Mouse (Mus musculus): ENCODE measurements around the gene Galnt16. TPM values are rescaled to one million over a fixed set of nuclear protein-coding genes. Genes with fewer than 3 reads are reported as not detected.
A peak's percentile ranks its signal among the peaks of the same experiment; 100 is the strongest.

Gene Galnt16
- polyA plus RNA-seq, 1 experiment from 2014 or later: 6.1 TPM

DNA sequence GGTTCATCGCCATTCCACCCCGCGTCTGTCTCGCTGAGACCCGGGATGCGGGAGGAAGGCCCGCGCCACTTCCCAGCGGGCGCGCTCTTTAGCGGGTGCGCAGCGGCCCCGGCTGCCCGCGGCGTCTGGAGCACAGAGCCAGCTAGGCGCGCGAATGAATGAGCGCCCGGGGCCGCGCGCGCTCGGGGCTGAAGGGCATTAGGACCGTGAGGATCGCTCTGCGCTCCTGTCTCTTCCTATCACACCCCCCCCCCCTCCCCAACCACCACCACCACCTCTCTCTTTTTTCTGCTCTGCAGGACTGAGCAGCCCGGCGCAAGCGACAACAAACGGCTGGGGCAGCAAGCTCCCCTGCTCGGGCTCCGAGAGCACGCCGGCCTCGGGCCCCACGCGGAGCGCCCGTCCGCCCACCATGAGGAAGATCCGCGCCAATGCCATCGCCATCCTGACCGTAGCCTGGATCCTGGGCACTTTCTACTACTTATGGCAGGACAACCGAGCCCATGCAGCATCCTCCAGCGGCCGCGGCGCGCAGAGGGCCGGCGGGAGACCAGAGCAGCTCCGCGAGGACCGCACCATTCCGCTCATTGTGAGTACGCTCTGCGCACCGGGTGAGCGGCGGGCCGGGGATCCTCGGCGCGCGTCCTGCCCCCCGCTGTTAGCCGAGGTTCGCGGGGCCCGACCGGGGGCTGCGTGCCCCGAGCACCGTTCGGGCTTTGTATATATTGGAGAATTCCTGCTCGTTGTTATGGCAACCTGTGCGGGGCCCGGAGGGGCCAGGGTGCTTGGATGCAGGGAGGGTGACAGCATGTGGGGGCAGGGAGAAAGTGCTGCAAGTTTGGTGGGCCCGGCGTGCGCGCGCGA, 912 bp downstream of the Galnt16 start:
- under 1% methylated on average over 87 of the region's 90 CpGs for WGBS
- peak; percentile 71 for DNase-seq (ENCODE audit: low spot score)
- Histone ChIP-seq H3K27ac (peak overlapping the region; percentile 75), H3K9me3 (replicated peaks) (no peaks in the 10 kb centered on the region), H3K4me1 (peaks cover 36% of the 10 kb centered on the region), H3K36me3 (no peaks in the 10 kb centered on the region), H3K27me3 (ENCODE audit: low read depth, poor library complexity, severe bottlenecking) (peaks cover 87% of the 10 kb centered on the region), H3K4me3 (peak overlapping the region; percentile 79)

GRCm38 (mm10) chr12:80519621-80520332, 1.7 kb downstream of the Galnt16 start:
- peaks cover 80% of the 10 kb centered on the region for H3K27me3 ChIP-seq (ENCODE audit: low read depth, poor library complexity, severe bottlenecking)
- H3K4me1 ChIP-seq: peaks cover 43% of the 10 kb centered on the region
- H3K36me3 ChIP-seq: no peaks in the 10 kb centered on the region
- DNase-seq (ENCODE audit: low spot score): peak; percentile 71
- peak overlapping the region; percentile 75 for H3K27ac ChIP-seq
- H3K9me3 ChIP-seq (replicated peaks): no peaks in the 10 kb centered on the region
- 1% methylated on average over 43 of the region's 43 CpGs for WGBS
- peak overlapping the region; percentile 79 for H3K4me3 ChIP-seq

DNA sequence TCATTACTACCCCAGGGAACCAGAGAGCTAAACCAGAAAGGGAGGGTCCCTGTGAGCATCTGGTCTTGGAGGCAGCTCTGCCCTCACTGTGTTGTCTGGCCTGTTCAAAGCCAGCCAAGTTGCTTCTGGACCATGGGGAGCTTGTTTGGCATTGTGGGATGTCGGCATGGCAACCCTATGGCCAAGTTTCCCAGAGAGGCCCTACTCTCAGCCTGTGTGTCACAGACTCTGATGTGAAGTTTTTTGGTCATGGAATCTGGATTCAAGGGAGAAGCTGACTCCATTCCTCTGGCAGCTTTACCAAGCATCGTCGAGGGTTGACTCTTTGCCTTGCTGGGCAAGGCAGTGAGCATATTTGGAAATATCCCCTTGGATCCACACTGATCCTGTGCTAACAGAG, 3.9 kb downstream of the Galnt16 start:
- DNase-seq (ENCODE audit: low spot score): no peak
- Histone ChIP-seq H3K27me3 (ENCODE audit: low read depth, poor library complexity, severe bottlenecking) (peaks cover 58% of the 10 kb centered on the region), H3K36me3 (no peaks in the 10 kb centered on the region), H3K4me3 (no peak overlapping the region), H3K9me3 (replicated peaks) (no peaks in the 10 kb centered on the region), H3K4me1 (peaks cover 53% of the 10 kb centered on the region), H3K27ac (no peak overlapping the region)
- WGBS: 75% methylated on average over 3 of the region's 3 CpGs

- Histone ChIP-seq H3K4me1 (peaks cover 42% of the 10 kb centered on the region), H3K27ac (no peak overlapping the region), H3K27me3 (ENCODE audit: low read depth, poor library complexity, severe bottlenecking) (peaks cover 34% of the 10 kb centered on the region), H3K9me3 (replicated peaks) (no peaks in the 10 kb centered on the region), H3K36me3 (no peaks in the 10 kb centered on the region), H3K4me3 (no peak overlapping the region)
- WGBS: 24% methylated on average over 12 of the region's 12 CpGs
- peak; percentile 58 for DNase-seq (ENCODE audit: low spot score)
These were observed 6.3 kb downstream of the Galnt16 start for GRCm38 (mm10) chr12:80524276-80524921.

DNA sequence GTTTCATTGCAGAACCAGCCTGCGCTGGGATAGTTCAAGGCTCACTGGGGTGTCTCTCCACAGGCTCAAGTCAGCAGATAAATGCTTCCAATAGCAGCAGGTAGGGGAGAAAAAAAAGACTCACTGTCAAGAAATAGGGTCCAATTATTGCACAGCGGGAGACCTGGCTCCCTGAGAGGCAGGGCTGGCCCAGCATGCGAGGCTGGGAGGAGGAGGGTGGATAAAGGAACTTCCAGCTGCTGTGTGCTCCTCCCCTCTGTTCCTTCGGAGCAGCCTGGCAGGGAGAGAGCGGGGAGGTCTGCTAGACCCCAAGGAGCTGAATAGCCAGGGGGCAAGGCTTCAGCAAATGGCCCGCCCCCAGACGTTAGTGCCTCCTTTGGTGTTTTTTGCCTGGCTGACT, 7.4 kb downstream of the Galnt16 start:
- H3K9me3 ChIP-seq (replicated peaks): no peaks in the 10 kb centered on the region
- no peaks in the 10 kb centered on the region for H3K36me3 ChIP-seq
- peaks cover 23% of the 10 kb centered on the region for H3K27me3 ChIP-seq (ENCODE audit: low read depth, poor library complexity, severe bottlenecking)
- peaks cover 33% of the 10 kb centered on the region for H3K4me1 ChIP-seq
- H3K27ac ChIP-seq: 0 out of 2 replicates have a peak overlapping the region, but pooled peaks have one; percentile 2
- no peak for DNase-seq (ENCODE audit: low spot score)
- 12% methylated on average over 7 of the region's 7 CpGs for WGBS
- no peak overlapping the region for H3K4me3 ChIP-seq

- no peak for DNase-seq (ENCODE audit: low spot score)
- no peak overlapping the region; the same call in 1 of the 2 replicates for H3K27ac ChIP-seq
- no peaks in the 10 kb centered on the region for H3K36me3 ChIP-seq
- peaks cover 33% of the 10 kb centered on the region for H3K4me1 ChIP-seq
- H3K4me3 ChIP-seq: no peak overlapping the region
- 71% methylated on average over 2 of the region's 2 CpGs for WGBS
- H3K27me3 ChIP-seq (ENCODE audit: low read depth, poor library complexity, severe bottlenecking): peaks cover 13% of the 10 kb centered on the region
- no peaks in the 10 kb centered on the region for H3K9me3 ChIP-seq (replicated peaks)
These were observed 8.4 kb downstream of the Galnt16 start for GRCm38 (mm10) chr12:80526511-80526910.

DNA sequence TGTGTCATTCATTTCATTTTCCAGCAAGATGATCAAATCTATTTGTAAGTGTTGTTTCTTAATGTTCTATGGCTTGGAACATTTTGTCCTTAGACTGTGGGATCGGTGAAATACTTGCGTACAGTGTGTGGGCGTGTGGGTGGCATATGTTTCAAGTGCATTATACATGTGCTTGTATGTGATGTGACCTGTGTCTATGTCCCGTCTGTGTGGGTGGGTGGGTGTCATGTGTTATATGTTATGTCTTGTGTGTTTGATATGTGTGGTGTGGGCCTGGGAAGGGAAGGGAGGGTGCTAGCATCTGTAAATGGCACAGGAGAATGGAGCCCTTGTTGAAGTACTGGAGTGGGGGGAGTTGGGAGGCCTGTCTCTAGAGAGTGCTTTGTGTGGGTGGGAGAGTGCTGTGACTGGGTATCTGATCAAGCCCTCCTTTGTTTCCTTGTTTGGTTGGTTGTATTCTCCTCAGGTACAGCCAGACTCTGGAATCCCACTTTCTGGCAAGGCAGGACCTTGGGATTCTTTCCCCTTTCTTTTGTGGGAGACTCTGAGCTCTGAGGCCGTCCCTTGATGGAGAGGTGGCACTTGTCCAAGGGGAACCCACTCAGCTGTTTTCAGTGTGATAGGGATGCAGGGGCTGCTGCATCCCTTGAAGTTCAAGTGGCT, 9.8 kb downstream of the Galnt16 start:
- H3K36me3 ChIP-seq: no peaks in the 10 kb centered on the region
- WGBS: 86% methylated on average over 5 of the region's 5 CpGs
- H3K27me3 ChIP-seq (ENCODE audit: low read depth, poor library complexity, severe bottlenecking): 0 out of 2 replicates have a peak, but pooled peaks cover 5% of the 10 kb centered on the region
- H3K4me1 ChIP-seq: peaks cover 27% of the 10 kb centered on the region
- H3K4me3 ChIP-seq: no peak overlapping the region
- no peaks in the 10 kb centered on the region for H3K9me3 ChIP-seq (replicated peaks)
- DNase-seq (ENCODE audit: low spot score): no peak
- no peak overlapping the region for H3K27ac ChIP-seq

DNA sequence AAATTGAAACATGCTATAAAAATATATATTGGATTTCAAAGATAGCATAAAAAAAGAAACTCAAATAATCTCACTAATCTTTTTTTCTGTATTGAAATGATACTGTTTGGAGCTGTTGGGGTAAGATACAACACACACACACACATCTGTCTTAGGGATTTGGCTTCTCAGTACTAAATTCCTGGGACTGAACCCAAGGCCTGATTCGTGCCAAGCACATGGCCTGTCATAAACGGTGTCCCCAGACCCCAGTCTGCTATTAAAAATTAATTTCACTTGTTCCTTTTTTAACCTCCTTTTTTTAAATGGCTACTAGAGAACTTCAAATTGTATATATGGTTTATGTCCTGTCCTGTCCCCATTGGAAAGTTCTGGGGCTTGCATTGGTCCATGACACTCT, 12.0 kb downstream of the Galnt16 start:
- DNase-seq (ENCODE audit: low spot score): no peak
- no peak overlapping the region for H3K4me3 ChIP-seq
- no peak overlapping the region for H3K27ac ChIP-seq
- H3K27me3 ChIP-seq (ENCODE audit: low read depth, poor library complexity, severe bottlenecking): no peaks in the 10 kb centered on the region
- no peaks in the 10 kb centered on the region for H3K9me3 ChIP-seq (replicated peaks)
- H3K4me1 ChIP-seq: peaks cover 13% of the 10 kb centered on the region
- no peaks in the 10 kb centered on the region for H3K36me3 ChIP-seq
- WGBS: 80% methylated on average over 2 of the region's 2 CpGs

- peaks cover 7% of the 10 kb centered on the region for H3K4me1 ChIP-seq
- no peak overlapping the region for H3K4me3 ChIP-seq
- H3K36me3 ChIP-seq: no peaks in the 10 kb centered on the region
- no peak for DNase-seq (ENCODE audit: low spot score)
- no peak overlapping the region for H3K27ac ChIP-seq
- no peaks in the 10 kb centered on the region for H3K9me3 ChIP-seq (replicated peaks)
- 72% methylated on average over 6 of the region's 6 CpGs for WGBS
- H3K27me3 ChIP-seq (ENCODE audit: low read depth, poor library complexity, severe bottlenecking): no peaks in the 10 kb centered on the region
These were observed 12.6 kb downstream of the Galnt16 start for GRCm38 (mm10) chr12:80530630-80531029.

GRCm38 (mm10) chr12:80531585-80531984, 13.5 kb downstream of the Galnt16 start:
- Histone ChIP-seq H3K9me3 (replicated peaks) (no peaks in the 10 kb centered on the region), H3K4me3 (no peak overlapping the region), H3K27ac (no peak overlapping the region), H3K4me1 (peaks cover 3% of the 10 kb centered on the region; the same call in 1 of the 2 replicates), H3K36me3 (no peaks in the 10 kb centered on the region), H3K27me3 (ENCODE audit: low read depth, poor library complexity, severe bottlenecking) (no peaks in the 10 kb centered on the region)
- 80% methylated on average over 10 of the region's 10 CpGs for WGBS
- no peak for DNase-seq (ENCODE audit: low spot score)

- Histone ChIP-seq H3K9me3 (replicated peaks) (no peaks in the 10 kb centered on the region), H3K36me3 (no peaks in the 10 kb centered on the region), H3K4me3 (no peak overlapping the region), H3K27me3 (ENCODE audit: low read depth, poor library complexity, severe bottlenecking) (no peaks in the 10 kb centered on the region), H3K27ac (no peak overlapping the region), H3K4me1 (no peaks in the 10 kb centered on the region)
- DNase-seq (ENCODE audit: low spot score): no peak
- WGBS: 71% methylated on average over 2 of the region's 2 CpGs
These were observed 15.8 kb downstream of the Galnt16 start for GRCm38 (mm10) chr12:80533876-80534275.

DNA sequence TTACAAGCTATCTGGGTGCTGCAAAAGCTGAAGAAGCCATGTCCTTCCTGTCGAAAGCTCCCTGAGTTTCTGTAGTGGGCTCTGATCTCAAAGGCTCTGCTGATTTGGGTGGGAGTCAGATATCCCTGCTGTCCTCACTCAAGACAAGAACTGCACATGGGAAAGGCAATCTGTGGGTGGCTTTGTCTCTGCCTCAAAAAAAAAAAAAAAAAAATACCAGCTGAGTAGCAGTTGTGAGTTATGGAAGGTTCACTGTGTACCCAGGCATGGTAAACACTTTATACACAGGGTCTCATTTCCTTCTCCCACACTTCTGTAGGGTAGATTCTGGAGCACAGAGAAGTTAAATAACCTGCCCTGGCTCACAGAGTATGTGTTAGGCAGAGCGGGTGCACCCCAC, 19.2 kb downstream of the Galnt16 start:
- no peaks in the 10 kb centered on the region for H3K36me3 ChIP-seq
- no peak for DNase-seq (ENCODE audit: low spot score)
- no peaks in the 10 kb centered on the region for H3K4me1 ChIP-seq
- H3K27me3 ChIP-seq (ENCODE audit: low read depth, poor library complexity, severe bottlenecking): no peaks in the 10 kb centered on the region
- H3K27ac ChIP-seq: no peak overlapping the region
- 91% methylated on average over 2 of the region's 2 CpGs for WGBS
- H3K4me3 ChIP-seq: no peak overlapping the region
- no peaks in the 10 kb centered on the region for H3K9me3 ChIP-seq (replicated peaks)
